Mouse (Mus musculus) liver, embryonic 13.5 days (tissue): ENCODE measurements at regions not wholly inside any gene's neighbourhood (a gene's known extent, or its start where the extent isn't known, plus 50 kb on each side); places are given as distances from the start of the nearest gene placed in this dataset.

Experiments
- ATAC-seq: fragments of 200-750 bp; cut with Nextera tagmentation; 2 replicates; pipeline ENCODE4 v1.8.0; 2017; ENCODE audit warnings: low read depth, mild to moderate bottlenecking, moderate number of reproducible peaks, moderate library complexity
- DNase-seq: peaks from one replicate; pipeline ENCODE4 v3.0.0; 2022
- H3K27ac ChIP-seq: fragments of 300-500 bp; sonication (generic); 2 replicates; pipeline ENCODE4 v1.5.1; 2015; ENCODE audit warnings: moderate library complexity, mild to moderate bottlenecking, inconsistent platforms
- H3K27me3 ChIP-seq: fragments of 300-500 bp; sonication (generic); 2 replicates; pipeline ENCODE4 v1.6.1; 2015; ENCODE audit warnings: mild to moderate bottlenecking, inconsistent platforms
- H3K36me3 ChIP-seq: fragments of 300-500 bp; sonication (generic); 2 replicates; pipeline ENCODE4 v1.6.1; 2015; ENCODE audit warnings: mild to moderate bottlenecking, inconsistent platforms
- H3K4me1 ChIP-seq: fragments of 300-500 bp; sonication (generic); replicated peaks from 2 replicates; pipeline ENCODE4 v1.6.1; 2015; ENCODE audit warnings: inconsistent platforms
- H3K4me2 ChIP-seq: fragments of 300-500 bp; sonication (generic); 2 replicates; pipeline ENCODE4 v1.6.1; 2015; ENCODE audit warnings: inconsistent platforms, mild to moderate bottlenecking, moderate library complexity
- H3K4me3 ChIP-seq: fragments of 300-500 bp; sonication (generic); replicated peaks from 2 replicates; pipeline ENCODE4 v1.5.1; 2015; ENCODE audit warnings: mild to moderate bottlenecking, inconsistent platforms
- H3K9ac ChIP-seq: fragments of 300-500 bp; sonication (generic); 2 replicates; pipeline ENCODE4 v1.6.1; 2015; ENCODE audit warnings: mild to moderate bottlenecking, inconsistent platforms
- H3K9me3 ChIP-seq: fragments of 300-500 bp; sonication (generic); replicated peaks from 2 replicates; pipeline ENCODE4 v1.6.1; 2016; ENCODE audit warnings: inconsistent platforms
- WGBS: fragments of 180-500 bp; shearing (Covaris S2); methylation state at CpG from one replicate; pipeline ENCODE4 v1.1.7; 2015; ENCODE audit not compliant: insufficient replicate concordance; 5-methylcytosine and 5-hydroxymethylcytosine counted together

DNA sequence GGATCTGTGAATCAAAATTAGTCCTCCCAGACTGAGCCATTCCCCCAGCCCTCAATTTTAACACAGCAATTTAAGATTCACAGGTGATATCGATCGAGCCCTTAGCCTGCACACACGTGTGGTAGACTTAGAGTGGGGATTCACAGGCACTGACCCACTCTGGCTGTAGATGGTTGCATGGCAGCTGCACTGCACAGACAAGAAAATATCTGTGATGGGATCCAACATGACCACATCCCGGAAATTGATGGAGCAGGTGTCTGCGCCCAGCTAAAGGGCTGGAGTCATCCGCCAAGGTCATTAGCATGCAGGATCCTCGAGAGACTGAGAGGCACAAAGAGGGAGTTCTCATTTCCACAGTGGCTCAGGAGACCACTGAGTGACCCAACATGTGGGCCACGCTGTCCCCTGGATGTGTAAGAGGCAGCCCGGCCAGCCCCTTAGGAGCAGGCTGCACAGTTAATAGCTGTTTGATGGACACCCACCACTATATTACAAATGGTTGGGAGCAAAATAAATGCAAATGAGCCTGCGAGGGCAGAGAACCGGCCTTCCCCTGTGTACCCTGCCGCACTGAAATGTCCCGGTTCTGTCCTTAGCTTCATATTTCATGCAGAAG lies 221.4 kb upstream of the Kazn start:
- Histone ChIP-seq H3K4me2 (no peak overlapping the region), H3K27me3 (no peaks in the 10 kb centered on the region), H3K27ac (no peak overlapping the region), H3K4me3 (no peak overlapping the region), H3K9ac (no peak overlapping the region), H3K9me3 (peaks cover 19% of the 10 kb centered on the region), H3K4me1 (no peaks in the 10 kb centered on the region), H3K36me3 (no peaks in the 10 kb centered on the region)
- DNase-seq (no peak), ATAC-seq (no peak)
- WGBS, result 71% methylated on average over 13 of the region's 13 CpGs

DNA sequence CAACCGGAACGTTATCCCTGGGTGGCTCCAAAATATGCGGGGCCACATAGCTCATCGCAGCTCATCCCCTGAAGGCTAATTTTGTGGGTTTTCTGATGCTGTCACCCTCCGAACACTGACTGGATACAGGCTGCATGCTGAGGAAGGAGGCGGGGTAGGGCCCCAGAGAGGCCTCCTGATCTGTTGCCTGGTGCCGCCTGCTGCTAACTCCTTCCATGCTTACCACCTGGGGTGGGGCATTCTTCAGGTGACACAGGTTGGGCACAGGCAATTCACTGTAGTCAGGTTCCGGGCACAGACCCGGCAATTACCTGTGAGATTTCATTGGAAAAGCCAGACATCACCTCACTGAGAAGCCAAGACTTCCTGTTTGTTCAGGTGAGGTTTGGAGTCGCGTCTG lies 213.4 kb upstream of the Kazn start:
- H3K4me1 ChIP-seq, result no peaks in the 10 kb centered on the region
- H3K27ac ChIP-seq, result no peak overlapping the region
- no peak overlapping the region for H3K4me2 ChIP-seq
- no peak overlapping the region for H3K9ac ChIP-seq
- no peak for ATAC-seq
- no peaks in the 10 kb centered on the region for H3K27me3 ChIP-seq
- WGBS, result 43% methylated on average over 11 of the region's 11 CpGs
- H3K9me3 ChIP-seq, result 0 out of 2 replicates have a peak, but pooled peaks cover under 1% of the 10 kb centered on the region
- no peak for DNase-seq
- no peaks in the 10 kb centered on the region for H3K36me3 ChIP-seq
- no peak overlapping the region for H3K4me3 ChIP-seq

DNA sequence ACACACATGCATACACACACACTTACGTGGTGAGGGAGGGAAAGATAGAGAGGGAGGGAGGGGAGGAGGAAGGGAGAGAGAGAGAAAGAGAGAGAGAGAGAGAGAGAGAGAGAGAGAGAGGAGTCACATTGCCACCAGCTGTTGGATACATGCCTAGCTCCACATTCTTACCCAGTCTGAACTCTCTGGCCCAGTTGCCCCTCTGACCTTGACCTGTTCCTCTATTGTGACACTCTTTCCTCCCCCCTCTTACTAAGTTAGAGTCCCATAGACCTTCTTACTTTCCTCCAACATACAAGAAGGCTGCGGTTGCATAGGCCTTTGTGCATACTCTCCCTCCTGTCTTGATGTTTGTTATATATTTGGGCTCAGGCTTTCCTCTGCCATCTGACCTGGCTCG lies 211.7 kb upstream of the Kazn start:
- Histone ChIP-seq H3K9me3 (no peaks in the 10 kb centered on the region), H3K4me3 (no peak overlapping the region), H3K9ac (no peak overlapping the region), H3K36me3 (no peaks in the 10 kb centered on the region), H3K4me1 (no peaks in the 10 kb centered on the region), H3K4me2 (no peak overlapping the region), H3K27ac (no peak overlapping the region), H3K27me3 (no peaks in the 10 kb centered on the region)
- 58% methylated on average over 3 of the region's 3 CpGs for WGBS
- no peak for DNase-seq
- no peak for ATAC-seq

DNA sequence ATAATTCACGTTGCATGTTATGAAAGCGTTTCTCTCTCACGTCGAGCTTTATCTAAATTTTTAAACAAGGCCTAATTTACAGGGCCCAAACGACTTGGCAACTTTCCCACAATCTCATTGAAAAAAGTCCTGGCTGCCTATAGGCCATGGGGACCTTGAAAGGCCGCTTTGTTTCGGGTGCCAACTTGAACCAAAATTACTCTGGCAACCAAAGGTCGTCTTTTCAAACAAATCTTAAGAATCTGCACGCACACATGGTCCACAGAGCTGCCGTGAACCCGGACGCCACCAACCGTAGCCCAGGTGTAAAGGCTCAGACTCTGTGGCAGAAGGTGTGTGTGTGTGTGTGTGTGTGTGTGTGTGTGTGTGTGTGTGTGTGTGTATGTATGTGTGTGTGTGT lies 210.5 kb upstream of the Kazn start:
- WGBS, result 71% methylated on average over 13 of the region's 13 CpGs
- no peak overlapping the region for H3K4me2 ChIP-seq
- ATAC-seq (no peak), DNase-seq (no peak)
- H3K27me3 ChIP-seq, result no peaks in the 10 kb centered on the region
- H3K4me1 ChIP-seq, result no peaks in the 10 kb centered on the region
- H3K27ac ChIP-seq, result no peak overlapping the region
- H3K9ac ChIP-seq, result no peak overlapping the region
- no peaks in the 10 kb centered on the region for H3K36me3 ChIP-seq
- H3K9me3 ChIP-seq, result no peaks in the 10 kb centered on the region
- no peak overlapping the region for H3K4me3 ChIP-seq

DNA sequence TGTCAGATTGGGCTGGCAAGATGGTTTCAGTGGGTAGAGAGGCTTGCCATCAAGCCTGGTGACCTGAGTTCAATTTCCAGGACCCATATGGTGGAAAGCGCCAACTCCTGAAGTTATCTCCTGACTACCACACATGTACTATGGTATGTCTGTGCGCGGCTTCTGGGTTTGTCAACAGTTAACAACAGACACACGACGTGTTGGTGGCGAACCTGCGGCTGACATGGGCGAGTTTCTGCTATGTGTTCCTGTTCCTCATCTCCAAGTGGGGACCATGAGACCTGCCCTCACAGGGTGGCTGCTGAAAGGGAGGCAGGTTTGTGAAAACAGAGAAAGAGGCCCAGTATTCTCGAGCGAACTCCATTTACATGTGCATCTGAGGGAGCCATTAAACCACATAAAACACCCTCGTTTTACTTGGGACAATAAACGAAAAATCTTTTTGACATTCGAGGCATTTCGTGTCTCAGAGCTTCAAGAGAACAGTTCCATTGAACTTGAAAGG lies 210.0 kb upstream of the Kazn start:
- 72% methylated on average over 14 of the region's 14 CpGs for WGBS
- Histone ChIP-seq H3K27me3 (no peaks in the 10 kb centered on the region), H3K4me3 (no peak overlapping the region), H3K9ac (no peak overlapping the region), H3K4me1 (no peaks in the 10 kb centered on the region), H3K9me3 (no peaks in the 10 kb centered on the region), H3K36me3 (no peaks in the 10 kb centered on the region), H3K4me2 (no peak overlapping the region), H3K27ac (no peak overlapping the region)
- ATAC-seq, result no peak
- no peak for DNase-seq

DNA sequence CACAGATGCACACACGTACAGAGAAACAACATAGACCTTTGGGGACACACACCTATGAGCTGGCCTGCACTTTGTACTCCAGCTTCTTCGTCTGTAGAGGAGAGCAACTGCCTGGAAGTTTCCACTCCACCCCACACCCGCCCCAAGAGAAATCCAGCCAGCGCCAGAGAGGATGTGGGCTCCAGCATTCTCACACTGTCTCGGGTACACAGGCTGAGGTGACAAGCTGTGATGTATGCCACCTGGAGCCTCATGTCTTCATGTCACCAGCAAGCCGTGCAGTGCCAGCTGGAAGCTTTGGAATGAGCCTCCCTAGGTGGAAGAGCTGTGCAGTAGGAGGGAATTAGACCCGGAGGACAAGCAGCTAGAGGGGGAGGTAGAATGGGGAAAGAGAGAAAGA lies 208.3 kb upstream of the Kazn start:
- H3K27ac ChIP-seq, result no peak overlapping the region
- H3K27me3 ChIP-seq, result no peaks in the 10 kb centered on the region
- no peaks in the 10 kb centered on the region for H3K9me3 ChIP-seq
- DNase-seq (no peak), ATAC-seq (no peak)
- no peak overlapping the region for H3K9ac ChIP-seq
- no peak overlapping the region for H3K4me3 ChIP-seq
- H3K4me2 ChIP-seq, result no peak overlapping the region
- H3K36me3 ChIP-seq, result no peaks in the 10 kb centered on the region
- 49% methylated on average over 7 of the region's 7 CpGs for WGBS
- no peaks in the 10 kb centered on the region for H3K4me1 ChIP-seq

DNA sequence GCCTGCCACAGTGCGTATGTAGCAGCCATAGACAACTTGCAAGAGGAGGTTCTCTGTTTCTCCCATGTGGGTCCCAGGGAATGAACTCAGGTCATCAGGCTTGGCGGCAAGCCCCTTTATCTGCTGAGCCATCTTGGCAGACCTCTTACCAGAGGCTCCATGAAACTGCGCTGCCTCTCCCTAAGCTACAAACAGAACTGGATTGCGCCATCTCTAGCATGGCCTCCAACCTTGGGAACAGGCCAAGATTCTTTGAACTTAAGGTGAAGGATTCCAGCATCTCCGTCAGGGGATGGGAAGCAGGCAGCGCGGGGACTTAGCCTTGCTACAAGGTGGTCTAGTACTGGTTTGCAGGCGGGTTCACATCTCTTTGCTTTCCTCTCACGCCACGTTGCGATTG lies 201.8 kb upstream of the Kazn start:
- DNase-seq (no peak), ATAC-seq (no peak)
- no peak overlapping the region for H3K27ac ChIP-seq
- H3K4me2 ChIP-seq, result no peak overlapping the region
- no peak overlapping the region for H3K9ac ChIP-seq
- H3K4me1 ChIP-seq, result no peaks in the 10 kb centered on the region
- 78% methylated on average over 11 of the region's 11 CpGs for WGBS
- no peaks in the 10 kb centered on the region for H3K9me3 ChIP-seq
- no peaks in the 10 kb centered on the region for H3K27me3 ChIP-seq
- H3K36me3 ChIP-seq, result no peaks in the 10 kb centered on the region
- no peak overlapping the region for H3K4me3 ChIP-seq

DNA sequence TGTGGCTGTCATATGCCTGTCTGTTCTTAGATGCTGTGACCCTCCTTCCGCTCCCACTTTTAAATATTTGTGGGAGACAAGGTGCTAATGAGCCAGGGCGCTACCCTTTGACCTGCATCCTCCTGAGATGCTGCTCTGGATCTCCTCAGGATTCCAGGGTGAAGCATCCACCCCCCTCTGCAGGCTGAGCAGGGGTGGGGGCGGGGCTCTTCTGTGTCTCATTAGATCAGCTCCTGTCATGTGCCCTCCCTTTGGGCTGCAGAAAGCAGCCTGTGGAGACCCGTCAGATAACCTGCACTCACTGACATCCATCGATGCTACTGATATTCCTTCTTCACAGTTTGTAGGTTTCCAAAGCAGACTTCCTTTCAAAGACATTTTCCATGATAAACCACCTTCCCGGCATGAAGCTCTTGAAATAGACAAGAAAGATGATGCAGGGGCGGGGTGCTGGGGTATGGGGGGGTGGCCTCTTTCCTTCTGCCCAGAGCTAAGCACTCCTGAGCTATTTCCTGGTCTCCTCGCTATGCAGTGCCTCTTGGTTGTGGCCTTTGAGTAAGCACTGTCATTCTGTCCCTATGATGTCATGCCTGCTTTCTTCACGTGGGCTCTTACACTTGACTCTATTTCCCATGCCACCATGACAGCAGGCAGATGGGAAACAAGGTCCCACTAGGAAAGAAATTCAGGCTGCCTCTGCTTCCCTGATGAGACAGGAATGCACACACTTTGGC lies 200.4 kb upstream of the Kazn start:
- Histone ChIP-seq H3K9ac (no peak overlapping the region), H3K27me3 (no peaks in the 10 kb centered on the region), H3K9me3 (no peaks in the 10 kb centered on the region), H3K36me3 (no peaks in the 10 kb centered on the region), H3K27ac (no peak overlapping the region), H3K4me2 (no peak overlapping the region), H3K4me3 (no peak overlapping the region), H3K4me1 (no peaks in the 10 kb centered on the region)
- DNase-seq (no peak), ATAC-seq (no peak)
- WGBS, result 29% methylated on average over 9 of the region's 9 CpGs

DNA sequence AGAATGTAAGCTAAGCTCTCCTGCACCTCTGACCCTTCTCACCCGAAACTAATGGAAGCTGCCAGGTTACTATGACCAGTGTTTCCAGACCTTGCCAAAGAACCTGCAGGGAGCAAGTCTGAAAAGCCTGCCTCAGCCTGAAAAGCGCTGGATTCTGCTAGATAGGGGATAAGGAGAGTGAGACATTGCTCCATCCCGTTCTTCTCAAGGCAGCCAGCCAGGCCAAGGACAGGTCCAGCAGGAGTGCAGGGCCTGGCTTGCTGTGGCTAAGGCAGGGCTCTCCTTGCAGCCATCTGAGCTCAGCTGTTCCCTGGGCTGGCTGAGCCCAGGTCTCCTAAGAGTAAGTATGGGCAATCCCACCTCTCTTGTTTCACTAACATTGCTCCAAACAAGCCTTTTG lies 185.4 kb upstream of the Kazn start:
- Histone ChIP-seq H3K27me3 (no peaks in the 10 kb centered on the region), H3K36me3 (no peaks in the 10 kb centered on the region), H3K27ac (no peak overlapping the region), H3K9me3 (no peaks in the 10 kb centered on the region), H3K9ac (no peak overlapping the region), H3K4me1 (no peaks in the 10 kb centered on the region), H3K4me3 (no peak overlapping the region), H3K4me2 (no peak overlapping the region)
- 43% methylated on average over 3 of the region's 3 CpGs for WGBS
- ATAC-seq (no peak), DNase-seq (no peak)

DNA sequence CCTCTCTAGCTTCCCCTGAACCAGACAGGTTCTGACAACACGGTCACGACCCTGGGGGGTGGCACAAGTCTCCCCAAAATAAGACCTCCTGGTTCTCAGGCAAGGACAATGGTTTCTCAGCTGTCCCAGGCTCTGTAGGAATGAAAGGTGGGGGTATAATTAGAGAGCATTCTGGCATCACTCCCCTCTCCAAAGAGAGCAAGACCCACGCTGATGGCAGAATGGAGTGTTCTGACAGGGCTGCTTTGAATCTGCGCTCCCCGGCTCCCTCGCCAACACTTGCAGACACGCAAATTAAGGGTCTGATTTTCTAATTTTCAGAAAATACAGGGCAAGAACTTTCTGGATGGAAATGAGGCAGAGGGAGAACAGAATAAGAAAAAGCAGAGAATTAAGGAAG lies 181.2 kb upstream of the Kazn start:
- WGBS, result 69% methylated on average over 7 of the region's 7 CpGs
- no peak overlapping the region for H3K9ac ChIP-seq
- DNase-seq, result no peak
- H3K36me3 ChIP-seq, result no peaks in the 10 kb centered on the region
- H3K4me1 ChIP-seq, result no peaks in the 10 kb centered on the region
- no peak overlapping the region for H3K27ac ChIP-seq
- no peak overlapping the region for H3K4me3 ChIP-seq
- H3K4me2 ChIP-seq, result no peak overlapping the region
- H3K27me3 ChIP-seq, result no peaks in the 10 kb centered on the region
- no peaks in the 10 kb centered on the region for H3K9me3 ChIP-seq
- no peak for ATAC-seq

DNA sequence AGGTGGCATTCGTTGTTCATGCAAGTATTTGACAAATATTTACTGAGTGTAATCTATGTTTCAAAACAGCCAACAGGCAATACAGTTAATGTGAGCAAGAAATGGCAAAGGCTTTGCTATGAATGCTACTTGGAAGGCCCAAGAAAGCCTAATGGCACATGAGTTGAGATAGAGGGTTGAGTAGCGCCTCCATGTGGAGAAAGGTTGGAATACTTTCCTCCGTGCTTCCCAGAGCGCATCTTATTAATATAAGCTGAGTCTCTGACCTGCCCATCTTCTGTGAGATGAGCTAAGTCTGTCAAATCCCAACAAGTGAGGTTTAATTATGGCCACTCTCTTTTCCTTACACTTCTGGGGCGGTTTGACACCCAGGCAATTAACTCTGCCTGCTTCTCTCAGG lies 175.7 kb upstream of the Kazn start:
- Histone ChIP-seq H3K9me3 (no peaks in the 10 kb centered on the region), H3K9ac (no peak overlapping the region), H3K4me3 (no peak overlapping the region), H3K27me3 (no peaks in the 10 kb centered on the region), H3K4me1 (no peaks in the 10 kb centered on the region), H3K4me2 (no peak overlapping the region), H3K27ac (no peak overlapping the region), H3K36me3 (no peaks in the 10 kb centered on the region)
- DNase-seq, result no peak
- no peak for ATAC-seq
- 48% methylated on average over 5 of the region's 5 CpGs for WGBS

DNA sequence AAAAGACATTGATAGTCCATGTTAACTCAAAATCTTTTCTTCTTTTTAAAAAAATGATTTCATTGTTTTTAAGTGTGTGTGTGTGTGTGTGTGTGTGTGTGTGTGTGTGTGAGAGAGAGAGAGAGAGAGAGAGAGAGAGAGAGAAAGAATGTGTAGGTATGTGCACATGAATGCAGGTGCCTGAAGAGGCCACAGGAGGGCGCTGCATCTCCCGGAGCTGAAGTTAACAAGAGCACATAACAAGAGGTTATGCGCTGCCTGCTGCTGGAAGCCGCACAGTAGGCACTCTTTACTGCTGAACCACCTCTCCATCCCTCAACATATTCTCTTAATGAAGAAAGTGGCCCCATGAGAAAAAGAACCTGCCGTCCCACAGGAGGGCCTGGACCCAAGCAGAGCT lies 172.6 kb upstream of the Kazn start:
- no peaks in the 10 kb centered on the region for H3K9me3 ChIP-seq
- H3K4me3 ChIP-seq, result no peak overlapping the region
- no peak for DNase-seq
- H3K9ac ChIP-seq, result no peak overlapping the region
- H3K4me2 ChIP-seq, result no peak overlapping the region
- no peak for ATAC-seq
- H3K27ac ChIP-seq, result no peak overlapping the region
- H3K36me3 ChIP-seq, result no peaks in the 10 kb centered on the region
- 77% methylated on average over 5 of the region's 5 CpGs for WGBS
- no peaks in the 10 kb centered on the region for H3K27me3 ChIP-seq
- no peaks in the 10 kb centered on the region for H3K4me1 ChIP-seq
